Mouse (Mus musculus) cerebellum, postnatal 14 days (tissue): ENCODE data around the gene Jph3.

Source experiments
- DNase-seq, 2 experiments: peaks; one replicate each; pipeline ENCODE4 v3.0.0; 2021; ENCODE audit warnings: mixed read lengths in 2 of 2

The Jph3 gene

DNA sequence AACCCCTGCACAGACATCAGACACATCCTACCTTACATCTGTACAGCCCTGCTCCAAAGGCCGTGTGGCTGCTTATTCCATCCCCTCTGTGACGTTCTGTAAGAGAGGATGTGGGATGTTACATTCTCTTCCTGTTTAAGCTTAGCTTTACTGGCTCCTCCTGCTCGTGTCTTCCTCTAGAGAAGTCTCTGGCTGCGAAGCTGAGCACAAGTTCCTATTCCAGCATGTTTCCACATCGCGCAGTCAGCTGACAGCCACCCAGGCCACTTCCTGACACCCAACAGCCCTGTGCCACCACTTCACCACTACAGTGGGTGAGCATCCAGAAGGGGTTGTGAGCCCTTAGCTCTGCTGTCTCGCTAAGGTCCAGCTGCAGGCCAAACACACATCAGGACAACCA, 62.7 kb downstream of the Jph3 start:
- no peak for DNase-seq

GRCm38 (mm10) chr8:121792627-121793026, 63.2 kb downstream of the Jph3 start:
- DNase-seq, result no peak

DNA sequence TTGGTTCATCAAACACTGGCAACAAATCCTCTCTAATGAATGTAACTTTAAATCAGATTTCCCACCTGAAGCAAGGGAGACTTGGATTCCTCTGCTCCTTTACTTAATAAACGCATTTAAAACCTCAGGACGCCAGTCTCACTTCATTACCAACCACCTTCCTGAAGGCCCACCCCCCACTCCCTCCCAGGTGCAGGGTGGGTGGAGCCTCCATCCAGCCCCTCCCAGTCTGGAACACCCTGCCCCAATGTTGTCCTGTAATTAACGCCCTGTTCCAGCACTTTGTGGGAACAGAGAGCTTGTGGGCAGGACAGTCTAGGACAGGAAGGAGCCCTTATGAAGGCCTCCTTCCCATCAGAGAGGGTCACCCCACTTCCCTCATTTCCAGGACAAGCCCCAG, 64.7 kb downstream of the Jph3 start:
- no peak for DNase-seq

- peak; percentile 44 to 61 for DNase-seq
Observed at GRCm38 (mm10) chr8:121795461-121795860, 66.0 kb downstream of the Jph3 start.

DNA sequence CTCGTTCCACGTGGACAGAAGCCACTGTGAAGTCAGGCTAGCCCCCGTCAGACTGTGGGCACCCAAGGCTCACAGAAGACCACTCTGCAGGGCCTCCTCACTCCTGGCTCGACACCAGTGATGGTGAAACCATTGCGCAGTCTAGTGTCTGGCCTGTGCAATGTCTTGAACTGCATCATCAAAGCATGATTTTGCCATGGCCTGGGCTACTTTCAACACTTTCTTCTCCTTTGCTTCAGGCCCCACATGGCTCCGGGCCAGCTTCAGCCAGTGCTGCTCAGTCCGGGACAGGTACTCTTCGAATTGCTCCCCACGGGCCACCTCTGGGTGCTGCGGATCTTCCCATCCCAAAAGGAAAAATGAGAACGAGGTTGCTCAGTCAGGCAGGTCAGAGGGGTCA, 67.0 kb downstream of the Jph3 start:
- DNase-seq, result no peak

DNA sequence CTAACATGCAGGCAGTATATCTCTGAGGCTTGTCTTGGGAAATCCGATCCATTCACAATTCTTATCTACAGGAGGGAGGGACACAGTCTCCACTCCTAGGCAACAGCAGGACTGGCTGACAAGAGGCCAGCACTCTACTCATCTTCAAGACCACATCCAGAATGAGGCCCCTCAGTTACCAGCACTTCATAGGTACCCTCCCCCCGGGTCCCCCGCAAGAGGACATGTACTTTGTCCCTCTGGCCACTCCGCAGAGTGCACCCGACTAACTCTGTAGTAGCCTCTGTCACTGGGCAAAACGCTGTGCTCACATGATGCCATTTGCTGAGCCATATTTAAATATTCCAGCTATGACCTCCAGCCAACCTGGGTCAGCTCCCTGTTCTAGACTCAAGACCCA, 69.0 kb downstream of the Jph3 start:
- no peak for DNase-seq

- no peak for DNase-seq
Observed at GRCm38 (mm10) chr8:121804829-121805228, 75.4 kb downstream of the Jph3 start.

GRCm38 (mm10) chr8:121806126-121806525, 76.7 kb downstream of the Jph3 start:
- DNase-seq, result no peak

DNA sequence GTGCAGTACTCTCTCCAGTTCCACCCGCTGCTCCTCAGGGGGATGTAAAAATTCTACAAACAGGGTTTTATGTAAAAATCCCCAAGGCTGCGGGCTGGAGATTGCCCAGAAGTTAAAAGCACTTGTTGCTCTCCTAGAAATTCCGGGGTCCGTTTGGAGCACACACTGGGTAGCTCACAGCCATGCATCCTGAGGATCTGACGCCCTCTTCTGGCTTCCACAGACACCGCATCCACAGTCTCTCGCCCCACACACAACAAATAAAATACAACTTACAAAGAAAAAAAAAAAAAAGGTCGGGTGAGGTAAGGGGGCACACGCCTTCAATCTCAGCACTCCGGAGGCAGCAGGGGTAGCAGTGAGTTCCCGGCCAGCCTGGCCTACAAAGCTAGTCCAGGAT, 78.6 kb downstream of the Jph3 start:
- no peak for DNase-seq

DNA sequence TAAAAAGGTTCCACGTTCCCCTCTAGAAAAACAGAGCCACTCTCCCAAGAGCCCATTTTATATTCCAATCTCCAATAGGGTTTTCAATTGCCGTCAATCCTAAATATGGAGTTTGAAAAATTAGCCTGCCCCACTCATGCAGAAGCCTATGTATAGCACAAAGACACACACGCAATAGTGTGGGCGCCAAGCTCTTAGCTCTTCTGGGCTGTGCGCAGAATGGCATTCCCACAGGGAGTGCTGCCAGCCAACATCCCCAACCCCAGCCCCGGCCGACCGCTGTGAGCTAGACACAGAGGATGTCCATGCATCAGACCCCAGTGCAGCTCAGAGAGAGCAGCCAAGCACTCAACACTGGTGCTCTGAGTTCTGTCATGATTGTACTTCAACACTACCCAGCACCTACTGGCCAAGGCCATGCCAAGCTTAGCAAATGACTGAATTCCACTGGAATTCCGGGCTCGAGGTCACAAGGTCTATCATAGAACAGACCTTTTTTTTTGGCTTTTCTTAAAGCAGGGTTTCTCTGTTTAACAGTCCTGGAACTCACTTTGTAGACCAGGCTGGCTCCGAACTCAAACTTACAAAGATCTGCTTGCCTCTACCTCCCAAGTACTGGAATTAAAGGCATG, 80.2 kb downstream of the Jph3 start:
- DNase-seq, result no peak

DNA sequence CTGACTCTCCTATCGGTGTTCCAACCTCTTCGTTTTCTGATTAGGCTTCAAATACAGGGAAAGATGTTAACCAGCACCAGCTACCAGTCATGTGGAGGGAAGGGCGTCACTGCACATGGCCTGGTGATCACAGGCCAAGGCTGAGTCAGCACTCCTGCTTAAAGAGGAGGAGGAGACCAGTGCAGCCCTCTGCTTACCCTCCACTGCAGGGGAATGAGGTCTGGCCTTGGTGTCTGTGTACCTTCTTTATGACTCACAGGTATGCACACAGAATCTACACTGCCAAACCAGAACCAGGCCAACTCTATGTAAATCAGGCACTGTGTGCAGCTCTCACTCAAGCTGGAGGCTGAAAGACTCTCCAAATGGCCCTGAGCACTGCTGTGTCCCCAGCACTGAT, 82.1 kb downstream of the Jph3 start:
- no peak for DNase-seq

- no peak for DNase-seq
Observed at GRCm38 (mm10) chr8:121811931-121812570, 82.6 kb downstream of the Jph3 start.

GRCm38 (mm10) chr8:121818226-121818625, 88.8 kb downstream of the Jph3 start:
- DNase-seq, result no peak

GRCm38 (mm10) chr8:121820840-121821239, 91.4 kb downstream of the Jph3 start:
- DNase-seq, result no peak

- no peak for DNase-seq
Observed at GRCm38 (mm10) chr8:121821320-121821719, 91.9 kb downstream of the Jph3 start.

DNA sequence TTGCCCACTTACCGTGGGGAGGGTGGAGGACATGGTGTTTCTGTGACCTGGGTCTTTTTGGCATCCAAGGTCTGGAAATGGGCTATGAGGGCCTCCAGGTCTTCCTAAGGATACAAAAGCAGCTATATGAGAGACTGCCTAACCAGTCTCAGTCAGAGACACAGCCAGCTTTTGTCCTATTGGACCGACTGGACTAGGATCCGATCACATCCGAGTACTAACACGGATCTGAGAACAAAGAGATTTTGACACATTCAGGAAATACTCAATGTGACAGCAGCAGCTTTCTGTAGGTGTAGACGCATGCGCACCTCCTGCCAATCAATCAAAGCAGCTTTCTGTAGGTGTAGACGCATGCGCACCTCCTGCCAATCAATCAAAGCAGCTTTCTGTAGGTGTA, 92.3 kb downstream of the Jph3 start:
- DNase-seq, result no peak

- no peak for DNase-seq
Observed at GRCm38 (mm10) chr8:121827726-121828125, 98.3 kb downstream of the Jph3 start.

- no peak for DNase-seq
Observed at GRCm38 (mm10) chr8:121828376-121829023, 99.1 kb downstream of the Jph3 start.

DNA sequence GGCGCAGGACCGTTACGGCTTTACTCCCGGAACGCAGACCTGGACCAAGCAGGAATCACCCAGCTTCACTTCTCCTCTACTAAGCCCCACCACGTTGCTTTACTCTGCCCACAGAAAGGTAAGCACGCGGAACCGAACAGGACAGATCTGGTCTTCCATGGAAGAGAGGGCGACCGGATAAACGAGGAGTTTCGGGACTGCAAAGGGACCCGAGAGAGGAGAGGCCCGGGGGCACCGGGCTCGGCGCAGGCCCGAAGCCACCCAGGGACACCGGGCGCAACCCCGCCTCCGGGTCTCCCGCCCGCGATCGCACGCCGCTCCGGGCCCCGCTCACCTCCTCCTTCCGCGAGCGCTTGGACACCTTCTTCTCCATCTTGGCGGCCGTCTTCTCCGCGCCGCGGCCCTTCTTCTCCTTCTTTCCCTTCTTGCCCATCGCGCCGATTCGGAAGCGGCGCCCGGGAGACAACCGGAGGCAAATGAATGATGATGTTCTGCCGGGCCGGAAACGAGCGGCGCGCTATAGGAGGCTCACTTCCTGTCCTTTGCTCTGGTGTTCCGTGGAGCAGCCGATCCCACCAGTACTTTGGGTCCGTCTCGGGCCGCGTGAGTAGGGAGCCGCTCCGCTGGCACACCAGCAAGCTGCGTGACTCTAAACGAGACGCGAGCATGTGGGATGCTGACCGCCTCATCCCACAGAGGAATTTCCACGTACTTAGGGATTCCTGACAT, 99.8 kb downstream of the Jph3 start, which contains the start of gene Klhdc4:
Gene Klhdc4, minus strand, starts transcription at position 522 of the 729 bp plus-strand sequence.
- DNase-seq, result peak; percentile 92 to 93

DNA sequence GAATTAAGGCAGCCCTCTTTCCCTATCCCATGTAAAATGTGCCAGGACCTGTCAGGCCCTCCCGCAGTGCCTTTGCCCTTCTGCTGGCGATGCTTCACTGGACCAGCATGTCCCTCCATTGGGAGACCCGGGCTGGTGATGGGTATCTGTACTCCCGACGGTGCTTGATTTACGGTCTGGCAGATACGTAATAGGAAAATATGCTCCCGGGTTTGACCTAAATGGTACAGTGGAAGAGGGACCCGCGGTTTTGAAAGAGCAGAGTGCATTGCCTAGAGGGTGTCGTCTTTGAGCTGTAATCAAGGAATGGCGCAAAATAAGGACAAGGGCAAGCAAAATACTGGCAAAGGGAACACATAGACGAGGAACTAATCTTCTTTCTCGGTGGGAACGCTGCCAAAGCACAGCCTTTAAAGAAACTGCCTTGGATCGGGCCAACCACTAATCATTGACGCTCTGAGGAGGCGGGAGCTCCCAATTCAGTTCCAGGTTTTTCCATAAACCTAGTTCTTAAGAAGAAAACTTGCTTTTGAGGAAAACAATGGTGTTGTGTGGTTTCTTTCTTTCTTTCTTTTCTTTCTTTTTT, 100.4 kb downstream of the Jph3 start:
- DNase-seq, result peak in 1 of 2 experiments; percentile 53

- no peak for DNase-seq
Observed at GRCm38 (mm10) chr8:121832061-121832460, 102.6 kb downstream of the Jph3 start.

GRCm38 (mm10) chr8:121832503-121832902, 103.1 kb downstream of the Jph3 start:
- DNase-seq, result peak; percentile 88 to 90

GRCm38 (mm10) chr8:121841242-121841641, 111.8 kb downstream of the Jph3 start:
- peak; percentile 91 to 96 for DNase-seq
